Mouse (Mus musculus) natural killer cell, adult 2 months (primary cell): ENCODE data around the gene Capn15.

Experiments
- DNase-seq, 2 experiments: peaks; one replicate each; pipeline ENCODE4 v3.0.0; 2022; ENCODE audit warnings: low spot score in 2 of 2

Gene Capn15

DNA sequence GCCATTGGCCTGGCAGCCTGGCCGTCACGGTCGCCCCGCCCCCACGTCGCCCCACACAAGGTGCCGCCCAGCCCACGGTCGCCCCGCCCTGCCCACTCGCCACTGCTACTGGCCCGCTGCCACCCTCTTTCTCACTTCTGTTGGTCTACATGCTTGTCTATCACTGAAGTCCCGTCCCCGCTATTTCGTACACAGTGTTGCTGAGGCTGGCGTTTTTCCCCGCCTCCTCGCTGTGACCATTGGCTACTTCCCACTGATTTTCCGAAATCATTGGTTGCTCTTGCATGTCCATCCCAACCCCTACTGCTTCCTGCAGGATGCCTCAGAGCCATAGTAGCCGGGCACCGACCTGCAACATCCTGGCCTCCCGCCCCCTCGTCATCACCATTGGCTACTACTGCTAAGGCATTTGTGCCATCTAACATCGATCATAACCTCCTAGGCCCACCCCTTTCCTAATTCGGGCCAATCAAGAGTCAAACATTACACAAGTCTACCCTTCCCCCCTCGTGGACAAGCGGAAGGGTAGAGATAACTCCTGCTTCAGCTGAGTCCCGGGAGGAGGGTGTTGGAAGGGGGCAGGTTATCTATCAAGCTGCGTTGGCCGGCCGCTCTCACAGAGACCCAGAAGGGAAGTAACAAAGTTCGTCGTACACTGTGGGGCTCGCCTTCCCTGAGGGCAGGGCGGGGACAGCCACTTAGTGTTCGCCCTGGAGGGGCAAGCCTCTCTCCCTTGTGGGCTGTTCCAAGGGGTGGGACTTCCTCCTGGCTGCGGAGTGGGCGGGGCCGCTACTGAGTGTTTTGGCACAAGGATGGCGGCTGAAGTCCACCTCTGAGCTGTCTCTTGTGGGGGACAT lies 65.6 kb downstream of the Capn15 start:
- DNase-seq = peak; percentile 99 to 100

DNA sequence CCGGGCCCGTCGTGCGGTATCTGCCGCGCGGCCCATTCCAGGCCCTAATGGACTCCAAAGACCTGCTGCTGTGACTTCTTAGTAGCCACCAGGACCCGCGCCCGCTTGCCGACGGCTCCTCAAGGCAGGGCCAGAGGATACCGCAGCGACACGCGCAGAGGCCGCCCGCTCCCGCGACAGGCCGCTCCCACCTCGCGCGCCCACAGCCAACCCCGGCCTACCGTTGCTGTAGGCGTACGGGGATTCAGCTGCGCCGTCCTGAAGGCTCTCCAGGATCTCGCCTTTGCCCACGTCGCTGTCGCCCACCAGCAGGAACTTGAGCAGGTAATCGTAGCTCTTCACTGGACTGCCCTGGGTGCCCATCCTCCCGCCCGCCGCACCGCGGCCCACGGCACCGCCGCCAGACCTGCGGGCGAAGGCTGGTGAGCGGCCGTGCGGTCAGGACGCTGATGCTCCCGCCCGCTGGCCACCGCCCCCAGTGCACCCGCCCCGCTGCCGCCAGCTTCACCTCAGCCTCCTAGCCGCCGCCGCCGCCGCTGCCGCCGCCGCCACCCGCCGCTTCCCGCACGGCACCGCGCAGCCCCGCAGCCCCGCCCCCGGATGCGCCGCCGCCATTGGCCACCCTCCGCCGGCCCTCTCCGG lies 66.3 kb downstream of the Capn15 start, which contains the start of gene Rab40c:
Rab40c (minus strand) TSS at position 584 of the 642 bp plus-strand sequence.
- no peak for DNase-seq

DNA sequence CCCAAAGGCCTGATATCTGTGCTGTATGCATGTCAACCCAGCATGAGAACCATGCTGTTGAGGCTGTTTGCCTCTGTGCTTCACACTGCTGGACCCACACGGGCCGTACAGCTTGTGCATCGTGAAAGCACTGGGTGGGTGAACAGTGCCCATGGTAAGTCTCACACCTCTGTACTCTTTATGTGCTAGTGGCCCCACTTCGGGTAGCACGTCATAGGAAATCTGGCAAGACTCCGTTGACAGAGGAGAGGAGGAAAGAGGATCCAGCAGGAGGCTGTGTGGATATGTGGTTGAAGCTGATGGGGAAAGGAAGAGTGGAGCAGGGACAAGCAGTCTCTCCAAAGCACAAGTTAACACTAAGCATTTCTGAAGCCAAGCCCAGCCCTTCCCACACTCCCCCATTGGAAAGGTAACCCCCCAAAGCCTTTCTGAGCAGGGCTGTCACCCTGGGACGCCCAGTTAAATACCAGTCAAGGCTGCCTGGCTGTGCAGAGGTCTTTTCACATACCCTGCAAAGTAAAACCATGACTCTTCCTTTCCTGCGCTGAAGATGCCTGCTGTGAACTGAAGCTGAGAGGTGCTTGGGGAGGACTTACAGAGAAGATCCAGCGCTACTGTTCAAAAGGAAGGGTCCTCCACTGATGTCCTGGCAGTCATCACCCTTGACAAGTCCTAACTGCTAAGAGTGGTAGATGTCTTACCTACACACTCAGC lies 67.4 kb downstream of the Capn15 start:
- no peak for DNase-seq

DNA sequence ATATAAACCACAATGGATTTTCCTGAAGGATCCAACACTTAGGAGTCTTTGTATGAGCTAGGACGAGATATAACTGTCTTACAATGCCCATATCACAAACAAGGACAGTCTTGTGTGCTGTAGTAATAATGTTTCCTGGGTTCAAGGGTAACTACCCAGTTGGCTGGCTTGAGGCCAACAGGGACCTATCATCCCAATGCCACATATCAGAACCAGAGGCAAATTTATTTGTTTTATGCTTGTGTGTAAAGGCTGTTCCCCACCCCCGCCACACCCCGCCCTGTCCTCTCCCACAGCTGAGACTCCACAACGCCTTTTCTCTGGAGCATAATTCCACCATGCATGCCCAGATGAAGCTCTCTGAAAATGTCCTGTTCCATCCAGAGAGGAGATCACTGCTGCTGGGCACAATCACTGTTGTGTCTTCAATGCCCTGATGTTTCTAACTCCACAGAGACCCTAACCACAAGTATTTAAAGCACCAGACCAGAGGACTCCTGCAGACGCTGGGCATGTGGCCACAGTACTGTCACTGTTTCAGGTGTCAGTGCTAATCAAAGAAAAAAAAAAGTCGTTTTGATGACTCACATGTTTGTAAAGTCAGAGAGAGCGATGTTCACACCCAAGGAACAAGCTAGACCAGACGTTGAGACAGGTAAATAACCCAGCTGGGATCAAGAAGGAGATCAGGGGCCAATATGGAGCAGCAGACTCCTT lies 68.5 kb downstream of the Capn15 start:
- no peak for DNase-seq

DNA sequence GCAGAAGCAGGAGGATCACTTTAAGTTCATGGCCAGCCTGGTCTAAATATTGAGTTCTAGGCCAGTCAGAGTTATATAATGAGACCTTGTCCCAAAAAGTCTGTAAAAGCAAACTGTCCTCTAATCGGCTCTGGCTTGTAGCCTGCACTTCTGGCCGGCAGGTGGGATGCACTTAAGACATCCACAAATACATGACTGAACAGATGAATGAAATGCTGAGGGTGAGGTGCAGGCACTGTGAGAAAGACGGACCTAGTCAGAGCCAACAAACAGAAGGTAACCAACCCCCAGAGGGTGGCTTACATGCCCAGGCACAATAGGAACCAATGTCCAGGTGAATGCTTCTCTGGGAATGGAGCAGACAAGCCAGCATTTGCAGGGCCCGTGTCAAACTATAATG lies 71.3 kb downstream of the Capn15 start:
- DNase-seq = no peak

DNA sequence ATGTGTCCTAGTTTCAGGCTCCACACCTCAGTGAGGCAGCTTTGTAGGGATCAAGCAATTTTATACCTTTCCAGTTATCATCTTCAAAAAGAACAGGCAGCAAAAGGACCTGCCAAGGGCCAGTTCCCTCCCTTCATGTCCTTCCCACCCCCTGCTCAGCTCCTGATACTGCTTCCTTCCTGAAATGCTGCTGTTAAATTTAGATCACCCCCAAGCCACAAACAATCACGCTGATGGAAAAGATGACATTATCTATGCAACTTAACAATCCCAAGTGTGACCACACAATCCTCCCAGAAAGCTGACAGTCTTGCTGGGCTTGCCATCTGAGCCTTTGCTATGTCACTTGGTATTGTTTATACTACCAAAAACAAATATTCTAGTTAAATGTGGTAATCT lies 71.7 kb downstream of the Capn15 start:
- DNase-seq = no peak

DNA sequence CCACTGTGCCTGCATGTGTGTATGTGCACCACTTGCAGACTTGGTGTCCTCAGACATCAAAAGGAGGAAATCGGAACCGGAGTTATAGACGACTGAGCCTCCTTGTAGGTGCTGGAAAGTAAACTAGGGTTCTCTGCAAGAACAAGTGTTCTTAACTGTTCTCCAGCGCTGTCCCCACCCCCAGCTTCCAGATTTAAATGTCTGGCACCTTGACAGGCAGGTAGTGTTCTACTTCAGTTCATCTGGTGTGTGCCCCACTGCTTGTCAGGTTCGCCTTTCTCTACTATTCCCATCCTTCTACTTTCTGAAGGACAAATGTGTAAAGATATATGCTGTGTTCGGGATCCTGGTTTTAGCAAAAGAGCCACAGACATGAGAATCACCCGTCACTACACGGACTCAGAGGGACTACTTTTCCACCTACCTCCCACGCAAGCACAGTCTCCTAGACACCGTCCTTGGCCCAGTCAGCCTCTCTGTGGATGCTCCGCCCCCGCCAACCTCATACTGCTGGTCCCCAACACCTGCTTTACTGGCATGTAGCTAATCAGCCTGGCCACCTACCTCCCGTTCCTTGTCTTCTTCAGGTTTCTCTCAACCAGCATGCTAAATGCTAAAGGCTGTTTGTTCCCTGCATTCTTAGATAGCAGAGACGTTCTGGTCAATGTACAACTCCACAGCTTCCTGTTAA lies 72.3 kb downstream of the Capn15 start:
- no peak for DNase-seq

DNA sequence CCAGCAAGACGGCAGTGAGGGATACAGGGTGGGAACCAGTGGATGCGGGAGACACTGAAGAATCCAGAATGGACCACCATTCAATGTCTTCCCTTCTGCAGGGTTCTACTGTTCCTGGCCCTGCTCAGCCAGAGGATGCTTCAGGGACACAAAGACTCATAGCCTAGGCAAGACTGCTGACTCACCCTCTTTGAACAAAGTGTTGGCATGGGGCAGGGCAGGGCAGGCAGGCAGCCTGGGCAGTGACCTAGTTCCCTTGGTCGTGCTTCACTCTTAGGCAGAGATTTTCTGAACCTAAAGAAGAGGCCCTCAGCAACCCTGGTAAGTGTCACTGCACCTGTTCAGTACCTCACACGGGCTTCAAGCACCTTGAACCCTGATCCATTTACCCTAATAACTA lies 73.8 kb downstream of the Capn15 start:
- DNase-seq = no peak
